Mouse (Mus musculus): Measurements from ENCODE around the gene Csk.

DNA sequence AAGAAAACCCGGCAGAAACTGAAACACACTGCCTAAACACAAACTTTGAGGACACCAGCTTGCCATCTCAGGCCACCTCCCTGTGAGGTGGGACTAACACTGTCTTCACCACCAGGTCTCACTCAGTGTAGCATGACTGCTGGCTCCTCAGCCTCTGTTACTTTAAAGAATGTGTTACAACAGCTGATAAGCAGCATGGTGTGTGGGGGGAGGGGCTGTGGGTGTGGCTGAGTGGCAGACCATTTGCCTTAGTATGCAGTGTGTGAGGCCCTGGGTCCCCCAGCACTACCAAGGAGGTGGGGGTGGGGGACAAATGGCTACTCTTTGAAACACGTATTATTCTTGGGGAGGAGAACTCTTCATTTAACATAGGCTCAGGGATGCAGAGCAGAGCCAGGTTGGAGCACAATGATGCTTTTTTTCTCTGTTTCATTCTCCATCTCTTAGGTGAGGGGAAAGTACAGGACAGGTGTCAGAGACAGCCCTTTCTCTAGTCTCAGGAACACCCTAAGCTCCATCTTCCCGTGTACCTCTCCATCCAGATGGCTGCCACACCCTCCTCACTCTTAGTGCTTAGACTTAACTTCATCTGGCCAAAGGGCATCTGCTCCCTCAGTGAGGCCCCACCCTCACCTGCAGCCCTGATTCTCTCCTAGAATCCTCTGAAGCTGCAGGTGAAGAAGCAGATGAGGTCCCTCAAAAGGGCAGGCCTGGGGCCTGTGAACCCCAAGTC, 52.6 kb downstream of the Csk start:
- TF ChIP-seq CTCF (IDR thresholded peaks at IDR 0.05; ENCODE audit: insufficient read depth, low read length) (no peak), POLR2A (IDR thresholded peaks at IDR 0.05; ENCODE audit: borderline replicate concordance, extremely low read depth, low read depth, low read length) (no peak)

All from lung, adult 2 months (tissue).